Mouse (Mus musculus): Measurements from ENCODE around the gene Il10.

- TF ChIP-seq CTCF (IDR thresholded peaks at IDR 0.05) (no peak), POLR2A (IDR thresholded peaks at IDR 0.05; ENCODE audit: insufficient read depth, low read depth, low read length) (no peak)
Observed at GRCm38 (mm10) chr1:130995515-130995914, 24.1 kb upstream of the Il10 start.

Data from heart, adult 2 months (tissue).